ENCODE assay signal across 8 mouse cellular contexts in genomic region chr4:129555862-129556531, GRCm38 (mm10). TPM values are rescaled to one million over a fixed set of nuclear protein-coding genes. Genes with fewer than 3 reads are reported as not detected.
A peak's percentile ranks its signal among the peaks of the same experiment; 100 is the strongest.
DNase-seq lines count a peak whose midpoint lies in the region; ATAC-seq and TF ChIP-seq lines count a peak whose summit lies in the region.

No protein-coding gene starts in this region.

- WGBS in lung, embryonic 15.5 days: under 1% methylated on average over 24 of the region's 24 CpGs
- WGBS in forebrain, embryonic 11.5 days: 0% methylated on average over 24 of the region's 24 CpGs
- under 1% methylated on average over 23 of the region's 24 CpGs for WGBS in midbrain, postnatal 0 days

- no peaks in the 10 kb centered on the region for H3K36me3 ChIP-seq in lung, embryonic 15.5 days
- no peaks in the 10 kb centered on the region for H3K36me3 ChIP-seq in forebrain, embryonic 11.5 days (ENCODE audit: control insufficient read depth, insufficient read depth, low read length)
- no peaks in the 10 kb centered on the region for H3K36me3 ChIP-seq in midbrain, postnatal 0 days (ENCODE audit: insufficient read depth, low read length)

- peak; percentile 46 for DNase-seq in adrenal gland, postnatal 10 days
- no peak for DNase-seq in adrenal gland, postnatal 4 days (ENCODE audit: low spot score in 2 of 2)
- DNase-seq in lung, postnatal 25 days (ENCODE audit: low spot score): no peak
- no peak for DNase-seq in forebrain, embryonic 11.5 days (ENCODE audit: low spot score)
- peak; percentile 31 for DNase-seq in layer of hippocampus, adult 9-11 months
- no peak for DNase-seq in midbrain, postnatal 0 days (ENCODE audit: low spot score)
- DNase-seq in embryo, embryonic 9.5 days (ENCODE audit: extremely low spot score): no peak

- no peak overlapping the region for H3K27ac ChIP-seq in lung, embryonic 15.5 days
- H3K27ac ChIP-seq in forebrain, embryonic 11.5 days (ENCODE audit: low read depth, low read length): no peak overlapping the region
- peak overlapping the region; percentile 82 for H3K27ac ChIP-seq in midbrain, postnatal 0 days (ENCODE audit: low read depth, low read length)

- H3K4me2 ChIP-seq in lung, embryonic 15.5 days: peak overlapping the region; percentile 75
- peak overlapping the region; percentile 82 for H3K4me2 ChIP-seq in forebrain, embryonic 11.5 days (ENCODE audit: low read depth, low read length, severe bottlenecking)
- H3K4me2 ChIP-seq in midbrain, postnatal 0 days (ENCODE audit: low read depth, low read length, poor library complexity, severe bottlenecking): peak overlapping the region; percentile 88

- H3K4me3 ChIP-seq in lung, embryonic 15.5 days: peak overlapping the region; percentile 45
- H3K4me3 ChIP-seq in forebrain, embryonic 11.5 days (ENCODE audit: low read depth, low read length): peak overlapping the region; percentile 46
- peak overlapping the region; percentile 45 for H3K4me3 ChIP-seq in midbrain, postnatal 0 days (ENCODE audit: low read depth, low read length)

- no peak for TF ChIP-seq CTCF in midbrain, postnatal 0 days (IDR thresholded peaks at IDR 0.05)

- H3K27me3 ChIP-seq in lung, embryonic 15.5 days: no peaks in the 10 kb centered on the region
- no peaks in the 10 kb centered on the region for H3K27me3 ChIP-seq in forebrain, embryonic 11.5 days (ENCODE audit: control insufficient read depth, insufficient read depth, low read length)
- no peaks in the 10 kb centered on the region for H3K27me3 ChIP-seq in midbrain, postnatal 0 days (ENCODE audit: insufficient read depth, low read length)

- no peaks in the 10 kb centered on the region for H3K9me3 ChIP-seq in lung, embryonic 15.5 days
- H3K9me3 ChIP-seq in forebrain, embryonic 11.5 days (ENCODE audit: control insufficient read depth, low read length): no peaks in the 10 kb centered on the region
- no peaks in the 10 kb centered on the region for H3K9me3 ChIP-seq in midbrain, postnatal 0 days (ENCODE audit: low read length)

- ATAC-seq in lung, embryonic 15.5 days (ENCODE audit: borderline replicate concordance, extremely low read depth, low FRiP score, low TSS enrichment): peak; percentile 53
- ATAC-seq in forebrain, embryonic 11.5 days (replicated peaks; ENCODE audit: low FRiP score): peak; percentile 60
- peak; percentile 64; the same call in 1 of the 2 replicates for ATAC-seq in midbrain, postnatal 0 days (ENCODE audit: low FRiP score)

- peak overlapping the region; percentile 50 for H3K9ac ChIP-seq in lung, embryonic 15.5 days
- H3K9ac ChIP-seq in forebrain, embryonic 11.5 days (ENCODE audit: low read length): peak overlapping the region; percentile 66
- H3K9ac ChIP-seq in midbrain, postnatal 0 days (replicated peaks; ENCODE audit: low read length, poor library complexity, severe bottlenecking): peak overlapping the region; percentile 61

- H3K4me1 ChIP-seq in lung, embryonic 15.5 days: peaks cover 20% of the 10 kb centered on the region
- peaks cover 9% of the 10 kb centered on the region; the same call in 1 of the 2 replicates for H3K4me1 ChIP-seq in forebrain, embryonic 11.5 days (replicated peaks; ENCODE audit: control insufficient read depth, insufficient read depth, low read length)
- peaks cover 5% of the 10 kb centered on the region; the same call in 1 of the 2 replicates for H3K4me1 ChIP-seq in midbrain, postnatal 0 days (ENCODE audit: insufficient read depth, low read length)

RNA-seq across cellular contexts. Expression of gene Hdac1, which starts 13.5 kb away (rescaled TPM):
- 10 to 100 TPM; 54.5 to 59.1 TPM for total RNA-seq in adrenal gland, postnatal 10 days (2021)
- total RNA-seq in adrenal gland, postnatal 4 days (2021): 10 to 100 TPM; 74.9 to 84.8 TPM
- 251 and 260 TPM in 2 replicates for polyA plus RNA-seq in lung, embryonic 15.5 days (2015; fragmentation: Nextera tagmentation; extraction: Ambion mirVana)
- 262 and 282 TPM in 2 replicates for polyA plus RNA-seq in forebrain, embryonic 11.5 days (2014; fragmentation: Nextera tagmentation; extraction: Ambion mirVana)
- 28.3 and 31.2 TPM in 2 replicates for total RNA-seq in midbrain, postnatal 0 days (2014; rRNA removed)
- polyA plus RNA-seq in midbrain, postnatal 0 days (2015; fragmentation: Nextera tagmentation; extraction: Ambion mirVana): 48.4 and 48.9 TPM in 2 replicates

RNA-seq across cellular contexts. Expression of gene Lck, which starts 17.4 kb away (rescaled TPM):
- 1 to 10 TPM; 8.1 to 9.8 TPM for total RNA-seq in adrenal gland, postnatal 10 days (2021)
- 1 to 10 TPM; 8.7 to 9.7 TPM for total RNA-seq in adrenal gland, postnatal 4 days (2021)
- 8.3 and 24.9 TPM in 2 replicates for polyA plus RNA-seq in lung, embryonic 15.5 days (2015; fragmentation: Nextera tagmentation; extraction: Ambion mirVana)
- 11.5 and 13.8 TPM in 2 replicates for polyA plus RNA-seq in forebrain, embryonic 11.5 days (2014; fragmentation: Nextera tagmentation; extraction: Ambion mirVana)
- 17.5 and 20.4 TPM in 2 replicates for total RNA-seq in midbrain, postnatal 0 days (2014; rRNA removed)
- polyA plus RNA-seq in midbrain, postnatal 0 days (2015; fragmentation: Nextera tagmentation; extraction: Ambion mirVana): 17.5 and 20.7 TPM in 2 replicates

RNA-seq across cellular contexts. Expression of gene Fam167b, which starts 22.4 kb away (rescaled TPM):
- 10 to 100 TPM; 24.4 to 28.1 TPM for total RNA-seq in adrenal gland, postnatal 10 days (2021)
- 10 to 100 TPM; 30.9 to 33.5 TPM for total RNA-seq in adrenal gland, postnatal 4 days (2021)
- 3.2 and 4.2 TPM in 2 replicates for polyA plus RNA-seq in lung, embryonic 15.5 days (2015; fragmentation: Nextera tagmentation; extraction: Ambion mirVana)
- polyA plus RNA-seq in forebrain, embryonic 11.5 days (2014; fragmentation: Nextera tagmentation; extraction: Ambion mirVana): 0.71 and 1.1 TPM in 2 replicates
- not detected in 2 replicates for total RNA-seq in midbrain, postnatal 0 days (2014; rRNA removed)
- not detected in 2 replicates for polyA plus RNA-seq in midbrain, postnatal 0 days (2015; fragmentation: Nextera tagmentation; extraction: Ambion mirVana)

RNA-seq across cellular contexts. Expression of gene Marcksl1, which starts 42.6 kb away (rescaled TPM):
- total RNA-seq in adrenal gland, postnatal 10 days (2021): 10 to 100 TPM; 75.3 to 85.9 TPM
- 100 to 1,000 TPM; 157 to 183 TPM for total RNA-seq in adrenal gland, postnatal 4 days (2021)
- 748 and 767 TPM in 2 replicates for polyA plus RNA-seq in lung, embryonic 15.5 days (2015; fragmentation: Nextera tagmentation; extraction: Ambion mirVana)
- 1,728 and 1,922 TPM in 2 replicates for polyA plus RNA-seq in forebrain, embryonic 11.5 days (2014; fragmentation: Nextera tagmentation; extraction: Ambion mirVana)
- 1,529 and 1,586 TPM in 2 replicates for total RNA-seq in midbrain, postnatal 0 days (2014; rRNA removed)
- 1,678 and 1,776 TPM in 2 replicates for polyA plus RNA-seq in midbrain, postnatal 0 days (2015; fragmentation: Nextera tagmentation; extraction: Ambion mirVana)

RNA-seq across cellular contexts. Expression of gene Eif3i, which starts 44.5 kb away (rescaled TPM):
- 100 to 1,000 TPM; 192 to 198 TPM for total RNA-seq in adrenal gland, postnatal 10 days (2021)
- total RNA-seq in adrenal gland, postnatal 4 days (2021): 100 to 1,000 TPM; 187 to 188 TPM
- polyA plus RNA-seq in lung, embryonic 15.5 days (2015; fragmentation: Nextera tagmentation; extraction: Ambion mirVana): 259 and 262 TPM in 2 replicates
- polyA plus RNA-seq in forebrain, embryonic 11.5 days (2014; fragmentation: Nextera tagmentation; extraction: Ambion mirVana): 251 and 272 TPM in 2 replicates
- total RNA-seq in midbrain, postnatal 0 days (2014; rRNA removed): 282 and 300 TPM in 2 replicates
- 213 and 222 TPM in 2 replicates for polyA plus RNA-seq in midbrain, postnatal 0 days (2015; fragmentation: Nextera tagmentation; extraction: Ambion mirVana)

Comparison
In these comparisons a context has a peak if more than half of its experiments do, and no peak if none do; other contexts are left out.
1. DNase-seq: peak in adrenal gland, postnatal 10 days (single experiment) and layer of hippocampus, adult 9-11 months (single experiment); none in adrenal gland, postnatal 4 days (0 of 2), lung, postnatal 25 days (single experiment), forebrain, embryonic 11.5 days (single experiment), midbrain, postnatal 0 days (single experiment) and embryo, embryonic 9.5 days (single experiment).
2. RNA of gene Fam167b, which starts 22.4 kb away (total RNA-seq): 30.9 to 33.5 TPM in adrenal gland, postnatal 4 days and 24.4 to 28.1 TPM in adrenal gland, postnatal 10 days; not detected in midbrain, postnatal 0 days; every median in the first group is over 10 times any median in the second.
3. Peak in every context shown above with its lines, with median percentiles within 50 percentile points of each other: ATAC-seq, H3K4me2 ChIP-seq, H3K4me3 ChIP-seq and H3K9ac ChIP-seq.